Mouse (Mus musculus) liver, embryonic 14.5 days (tissue): Measurements from ENCODE around the gene Usp46. TPM values are rescaled to one million over a fixed set of nuclear protein-coding genes. Genes with fewer than 3 reads are reported as not detected.

Source experiments
- ATAC-seq: fragments of 200-750 bp; cut with Nextera tagmentation; 2 replicates; pipeline ENCODE4 v1.8.0; 2017; ENCODE audit warnings: moderate number of reproducible peaks, mild to moderate bottlenecking, moderate library complexity; ENCODE audit not compliant: insufficient read depth
- DNase-seq, 3 experiments: peaks; one replicate each; pipeline ENCODE4 v3.0.0-alpha.2; 2012 to 2013; ENCODE audit warnings: low read depth in 3 of 3, low spot score in 3 of 3
- H3K27ac ChIP-seq: fragments of 300-500 bp; sonication (generic); 2 replicates; pipeline ENCODE4 v1.5.1; 2014; ENCODE audit warnings: moderate library complexity, mild to moderate bottlenecking, control low read depth, inconsistent platforms
- H3K27me3 ChIP-seq: fragments of 300-500 bp; sonication (generic); 2 replicates; pipeline ENCODE4 v1.6.1; 2014; ENCODE audit warnings: mild to moderate bottlenecking, low read length, moderate library complexity; ENCODE audit not compliant: control insufficient read depth, insufficient read depth
- H3K36me3 ChIP-seq: fragments of 300-500 bp; sonication (generic); replicated peaks from 2 replicates; pipeline ENCODE4 v1.6.1; 2014; ENCODE audit warnings: low read depth; ENCODE audit not compliant: control insufficient read depth, insufficient read depth
- H3K4me1 ChIP-seq, 2 experiments: fragments of 200-500 bp in 1 of 2; fragments of 300-500 bp in 1 of 2; sonication (generic) in 1 of 2; replicated peaks; 2 replicates each; pipeline ENCODE4 v1.6.1; 2012 to 2014; ENCODE audit warnings: antibody characterized with exemption in 1 of 2, inconsistent platforms in 1 of 2, low read length in 1 of 2; ENCODE audit not compliant: control insufficient read depth in 2 of 2, insufficient read depth in 2 of 2
- H3K4me2 ChIP-seq: fragments of 300-500 bp; sonication (generic); 2 replicates; pipeline ENCODE4 v1.6.1; 2014; ENCODE audit warnings: low read depth, mild to moderate bottlenecking, control low read depth, moderate library complexity
- H3K4me3 ChIP-seq, 2 experiments: fragments of 200-500 bp in 1 of 2; fragments of 300-500 bp in 1 of 2; sonication (generic) in 1 of 2; 2 replicates each; pipeline ENCODE4 v1.5.1; 2012 to 2014; ENCODE audit warnings: low read depth in 2 of 2, low read length in 2 of 2, mild to moderate bottlenecking in 2 of 2, control low read depth in 1 of 2, inconsistent platforms in 1 of 2, moderate library complexity in 1 of 2; ENCODE audit not compliant: insufficient read depth in 1 of 2
- H3K9ac ChIP-seq: fragments of 300-500 bp; sonication (generic); replicated peaks from 2 replicates; pipeline ENCODE4 v1.6.1; 2014; ENCODE audit warnings: mild to moderate bottlenecking, control low read depth, moderate library complexity
- H3K9me3 ChIP-seq: fragments of 300-500 bp; sonication (generic); 2 replicates; pipeline ENCODE4 v1.6.1; 2016; ENCODE audit warnings: low read length, mixed read lengths; ENCODE audit not compliant: control insufficient read depth
- CTCF ChIP-seq: IDR thresholded peaks from 2 replicates; pipeline ENCODE4 v1.5.1; 2016; ENCODE audit warnings: antibody characterized with exemption, low read depth, control low read depth
- EP300 ChIP-seq: IDR thresholded peaks from 2 replicates; pipeline ENCODE4 v1.6.1; 2016; ENCODE audit warnings: antibody characterized with exemption, low read depth
- WGBS: fragments of 180-500 bp; shearing (Covaris S2); extraction: QIAGEN DNeasy Blood & Tissue Kit; methylation state at CpG from one replicate; pipeline ENCODE4 v1.1.7; 2014; ENCODE audit not compliant: insufficient replicate concordance; 5-methylcytosine and 5-hydroxymethylcytosine counted together
- polyA plus RNA-seq, 2 experiments: library from polyadenylated mRNA; depleted of rRNA in 1 of 2; stranded (reverse) in 1 of 2; unstranded in 1 of 2; fragments of >200 nt; fragmentation: Nextera tagmentation in 1 of 2; extraction: Ambion mirVana in 1 of 2; gene quantifications; 2 replicates each; pipeline versions ENCODE4 v1.2.1 to v1.2.3; 2012 to 2014

Usp46 gene
- polyA plus RNA-seq, 2 experiments = 14.6 to 27.9 TPM

DNA sequence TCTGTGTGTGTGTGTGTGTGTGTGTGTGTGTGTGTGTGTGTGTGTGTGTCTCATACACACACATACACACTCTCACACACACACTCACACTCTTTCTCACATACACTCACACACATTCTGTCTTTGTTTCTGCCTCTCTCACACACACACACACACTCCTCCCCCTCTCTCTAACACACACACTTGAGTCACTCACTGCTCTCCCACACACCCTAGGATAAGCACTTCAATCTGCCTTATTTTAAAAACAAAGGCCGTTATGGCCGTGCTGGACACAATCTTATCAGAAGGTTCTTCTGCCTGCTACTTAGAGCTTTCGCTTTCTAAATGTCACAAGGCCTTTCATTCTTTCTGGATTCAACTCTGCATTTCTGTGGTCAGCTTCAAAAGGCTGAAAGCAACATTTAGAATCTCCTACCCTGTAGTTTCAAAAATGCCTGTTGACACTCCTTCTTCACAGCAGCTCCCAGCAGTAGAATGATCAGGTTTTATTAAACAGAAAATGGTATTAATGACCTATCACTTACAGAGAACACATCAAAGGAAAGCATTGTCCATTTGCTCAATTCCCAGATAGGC lies 60.6 kb downstream of the Usp46 start:
- Histone ChIP-seq H3K4me3 (no peak overlapping the region), H3K9ac (no peak overlapping the region), H3K27ac (no peak overlapping the region), H3K36me3 (peaks cover 57% of the 10 kb centered on the region), H3K4me2 (no peak overlapping the region), H3K4me1 (no peaks in the 10 kb centered on the region; a peak in 1 of 4 replicates), H3K9me3 (no peaks in the 10 kb centered on the region), H3K27me3 (no peaks in the 10 kb centered on the region)
- WGBS = 69% methylated on average over 3 of the region's 3 CpGs
- ATAC-seq (no peak), DNase-seq (no peak)
- no peak for TF ChIP-seq CTCF
- no peak for TF ChIP-seq EP300

DNA sequence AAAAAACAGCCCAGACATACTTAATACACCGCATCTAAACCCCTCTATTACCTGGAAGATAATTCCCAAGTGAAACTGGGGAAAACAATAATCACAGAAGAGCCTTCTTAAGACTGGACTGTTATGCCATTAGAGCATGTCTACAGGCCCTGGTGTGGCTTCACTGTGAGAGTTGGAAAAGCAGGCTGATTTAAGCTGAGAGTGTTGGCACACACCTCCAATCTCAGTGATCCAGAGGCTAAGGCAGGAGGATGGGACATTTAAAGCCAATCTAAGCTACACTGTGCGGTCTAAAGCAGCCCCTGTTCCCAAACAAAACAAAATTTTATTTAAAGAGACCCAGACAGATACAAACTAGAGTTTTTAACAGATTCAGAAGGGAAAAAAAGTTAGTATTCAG lies 62.3 kb downstream of the Usp46 start:
- H3K36me3 ChIP-seq = peaks cover 64% of the 10 kb centered on the region
- no peaks in the 10 kb centered on the region for H3K9me3 ChIP-seq
- H3K4me2 ChIP-seq = no peak overlapping the region
- H3K9ac ChIP-seq = no peak overlapping the region
- DNase-seq (no peak), ATAC-seq (no peak)
- no peak overlapping the region for H3K4me3 ChIP-seq
- TF ChIP-seq EP300 (no peak), CTCF (no peak)
- peaks cover 0 to 5% of the 10 kb centered on the region in 2 experiments; a peak in 1 of 4 replicates for H3K4me1 ChIP-seq
- no peak overlapping the region for H3K27ac ChIP-seq
- WGBS = 94% methylated on average over 2 of the region's 2 CpGs
- H3K27me3 ChIP-seq = no peaks in the 10 kb centered on the region

GRCm38 (mm10) chr5:74001743-74002142 lies 66.5 kb downstream of the Usp46 start:
- Histone ChIP-seq H3K4me1 (peaks cover 0 to 6% of the 10 kb centered on the region in 2 experiments; a peak in 1 of 4 replicates), H3K9ac (no peak overlapping the region), H3K27me3 (no peaks in the 10 kb centered on the region), H3K36me3 (peaks cover 64% of the 10 kb centered on the region), H3K27ac (no peak overlapping the region), H3K4me2 (no peak overlapping the region), H3K9me3 (no peaks in the 10 kb centered on the region), H3K4me3 (no peak overlapping the region)
- WGBS = 45% methylated on average over 9 of the region's 9 CpGs
- TF ChIP-seq EP300 = no peak
- TF ChIP-seq CTCF = no peak
- ATAC-seq = no peak
- DNase-seq = no peak

GRCm38 (mm10) chr5:73998966-73999365 lies 69.3 kb downstream of the Usp46 start:
- Histone ChIP-seq H3K27me3 (no peaks in the 10 kb centered on the region), H3K27ac (no peak overlapping the region), H3K4me3 (no peak overlapping the region), H3K4me2 (no peak overlapping the region), H3K4me1 (peaks cover 0 to 6% of the 10 kb centered on the region in 2 experiments; a peak in 1 of 4 replicates), H3K36me3 (peaks cover 43% of the 10 kb centered on the region), H3K9me3 (no peaks in the 10 kb centered on the region), H3K9ac (no peak overlapping the region)
- TF ChIP-seq EP300 (no peak), CTCF (no peak)
- DNase-seq (no peak), ATAC-seq (no peak)
- WGBS = 73% methylated on average over 5 of the region's 5 CpGs

- Histone ChIP-seq H3K27ac (no peak overlapping the region), H3K36me3 (peaks cover 9% of the 10 kb centered on the region), H3K4me3 (no peak overlapping the region), H3K4me1 (no peaks in the 10 kb centered on the region), H3K4me2 (no peak overlapping the region), H3K9ac (no peak overlapping the region), H3K27me3 (no peaks in the 10 kb centered on the region), H3K9me3 (no peaks in the 10 kb centered on the region)
- TF ChIP-seq CTCF (no peak), EP300 (no peak)
- ATAC-seq (no peak), DNase-seq (no peak)
Observed at GRCm38 (mm10) chr5:73994850-73995249, 73.4 kb downstream of the Usp46 start.
